ENCODE assay signal across 12 mouse cellular contexts in genomic region chr3:146448969-146449368, GRCm38 (mm10).
"Had no signal": no experiment of that assay in that cellular context is flagged by ENCODE, and none has a peak within 500 bp of the region (broad histone marks: within the 10 kb centered on the region; RNA-seq: fewer than 3 reads in every experiment).

No protein-coding gene starts in this region.

- H3K27me3 ChIP-seq: intestine, embryonic 15.5 days; liver, embryonic 15.5 days; neural tube, embryonic 13.5 days had no signal

- H3K9me3 ChIP-seq: intestine, embryonic 15.5 days; limb, embryonic 10.5 days; liver, embryonic 15.5 days; neural tube, embryonic 13.5 days had no signal

- DNase-seq: lung, embryonic 14.5 days; lung, postnatal 14 days; midbrain, embryonic 14.5 days; right cerebral cortex, postnatal 25 days; thymus, postnatal 4 days had no signal

- H3K4me3 ChIP-seq: intestine, embryonic 15.5 days; left cerebral cortex, adult 2 months; limb, embryonic 10.5 days; liver, embryonic 15.5 days; neural tube, embryonic 13.5 days had no signal

- H3K9ac ChIP-seq: intestine, embryonic 15.5 days; liver, embryonic 15.5 days; lung, embryonic 14.5 days; neural tube, embryonic 13.5 days had no signal

- H3K27ac ChIP-seq: intestine, embryonic 15.5 days; left cerebral cortex, adult 2 months; limb, embryonic 10.5 days; liver, embryonic 15.5 days; neural tube, embryonic 13.5 days; stomach, postnatal 0 days had no signal

- H3K4me2 ChIP-seq: intestine, embryonic 15.5 days; liver, embryonic 11.5 days; liver, embryonic 15.5 days; lung, embryonic 14.5 days; neural tube, embryonic 13.5 days had no signal

- H3K36me3 ChIP-seq: intestine, embryonic 15.5 days had no signal

- ATAC-seq: intestine, embryonic 15.5 days had no signal
